Mouse (Mus musculus): ENCODE data around the gene Fam49a.

DNA sequence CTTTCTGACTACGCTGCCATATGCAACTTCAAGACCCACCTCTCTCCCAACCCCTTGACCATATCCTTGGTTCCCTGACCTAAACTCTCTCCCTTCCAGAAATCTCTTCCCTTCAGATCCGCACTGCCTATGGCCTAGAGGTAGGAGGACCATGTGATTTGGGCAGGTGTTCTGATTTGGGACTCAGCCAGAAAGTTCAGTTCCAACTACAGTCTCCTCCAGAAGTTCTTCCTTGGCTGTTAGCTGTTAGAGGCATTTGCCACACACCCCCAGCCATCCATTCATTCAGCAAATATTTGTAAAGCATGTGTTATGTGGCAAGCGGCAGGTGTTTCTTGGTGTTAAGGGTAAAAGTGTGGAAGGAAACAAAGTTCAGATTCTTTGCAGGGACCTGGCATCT, 44.3 kb downstream of the Fam49a start:
- no peak for TF ChIP-seq POLR2A (IDR thresholded peaks at IDR 0.05; ENCODE audit: insufficient read depth, low read depth, low read length)
- no peak for TF ChIP-seq CTCF (IDR thresholded peaks at IDR 0.05)
- no peak for TF ChIP-seq EP300 (IDR thresholded peaks at IDR 0.05; ENCODE audit: insufficient read depth, low read depth, low read length)
